Mouse (Mus musculus): ENCODE measurements at regions not wholly inside any gene's neighbourhood (a gene's known extent, or its start where the extent isn't known, plus 50 kb on each side); places are given as distances from the start of the nearest gene placed in this dataset.

DNA sequence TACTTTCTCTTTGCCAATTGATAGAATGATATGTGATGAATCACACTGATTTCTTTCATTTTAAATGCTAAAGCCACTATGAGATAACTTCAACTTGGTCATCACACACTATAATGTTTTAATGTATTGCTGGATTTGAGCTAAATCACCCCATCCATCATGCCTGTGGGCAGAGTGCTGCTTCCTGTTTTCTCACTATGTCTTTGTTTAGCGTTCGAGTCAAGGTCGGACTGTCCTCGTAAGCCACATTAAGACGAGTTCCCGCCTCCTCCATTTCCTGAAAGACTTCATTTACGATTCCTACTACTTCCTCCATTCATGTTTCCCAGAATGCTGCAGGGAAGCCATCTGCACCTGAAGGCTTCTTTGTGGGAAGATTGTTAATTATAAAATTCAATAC lies 1420.0 kb upstream of the Got2 start:
- H3K9me3 ChIP-seq (ENCODE audit: control insufficient read depth, low read length) = no peaks in the 10 kb centered on the region
- H3K9ac ChIP-seq (ENCODE audit: low read depth, low read length) = no peak overlapping the region
- no peaks in the 10 kb centered on the region for H3K27me3 ChIP-seq (replicated peaks; ENCODE audit: control insufficient read depth, insufficient read depth, low read length)
- no peak overlapping the region for H3K27ac ChIP-seq (ENCODE audit: low read depth, low read length)
- H3K4me3 ChIP-seq (ENCODE audit: low read length) = no peak overlapping the region
- H3K4me1 ChIP-seq (ENCODE audit: control insufficient read depth, insufficient read depth, low read depth, low read length) = no peaks in the 10 kb centered on the region
- no peaks in the 10 kb centered on the region for H3K36me3 ChIP-seq (ENCODE audit: control insufficient read depth, insufficient read depth, low read length)
- no peak for ATAC-seq
- WGBS = 52% methylated on average over 7 of the region's 7 CpGs
- H3K4me2 ChIP-seq (ENCODE audit: low read length) = no peak overlapping the region

GRCm38 (mm10) chr8:97270582-97270981 lies 1382.2 kb upstream of the Got2 start:
- no peaks in the 10 kb centered on the region for H3K9me3 ChIP-seq (ENCODE audit: control insufficient read depth, low read length)
- no peaks in the 10 kb centered on the region for H3K36me3 ChIP-seq (ENCODE audit: control insufficient read depth, insufficient read depth, low read length)
- no peak overlapping the region for H3K4me3 ChIP-seq (ENCODE audit: low read length)
- H3K27ac ChIP-seq (ENCODE audit: low read depth, low read length) = no peak overlapping the region
- H3K4me1 ChIP-seq (ENCODE audit: control insufficient read depth, insufficient read depth, low read depth, low read length) = no peaks in the 10 kb centered on the region
- peak; percentile 58; the same call in 1 of the 2 replicates for ATAC-seq
- 29% methylated on average over 3 of the region's 3 CpGs for WGBS
- H3K9ac ChIP-seq (ENCODE audit: low read depth, low read length) = no peak overlapping the region
- no peak overlapping the region for H3K4me2 ChIP-seq (ENCODE audit: low read length)
- H3K27me3 ChIP-seq (replicated peaks; ENCODE audit: control insufficient read depth, insufficient read depth, low read length) = no peaks in the 10 kb centered on the region

DNA sequence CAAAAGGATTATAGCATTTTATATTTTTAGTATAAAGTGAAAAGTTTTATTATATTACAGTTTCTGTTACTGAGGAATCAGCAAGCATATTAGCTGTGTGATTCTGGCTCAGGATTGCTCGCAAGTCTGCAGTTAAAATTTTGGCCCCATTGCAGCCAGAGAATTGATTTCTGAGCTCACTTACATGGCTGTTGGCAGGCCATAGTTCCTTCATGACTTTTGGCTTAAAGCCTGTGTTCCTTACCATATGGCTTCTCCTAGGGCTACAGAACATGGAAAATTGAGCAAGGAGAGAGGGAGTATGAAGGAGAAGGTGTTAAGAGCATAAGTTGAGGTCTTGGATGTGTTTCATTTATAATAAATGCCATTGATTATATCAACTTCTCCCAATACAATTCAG lies 1372.6 kb upstream of the Got2 start:
- Histone ChIP-seq H3K27me3 (replicated peaks; ENCODE audit: control insufficient read depth, insufficient read depth, low read length) (no peaks in the 10 kb centered on the region), H3K4me3 (ENCODE audit: low read length) (no peak overlapping the region), H3K9ac (ENCODE audit: low read depth, low read length) (no peak overlapping the region), H3K4me1 (ENCODE audit: control insufficient read depth, insufficient read depth, low read depth, low read length) (no peaks in the 10 kb centered on the region), H3K9me3 (ENCODE audit: control insufficient read depth, low read length) (no peaks in the 10 kb centered on the region), H3K36me3 (ENCODE audit: control insufficient read depth, insufficient read depth, low read length) (no peaks in the 10 kb centered on the region), H3K27ac (ENCODE audit: low read depth, low read length) (no peak overlapping the region), H3K4me2 (ENCODE audit: low read length) (no peak overlapping the region)
- WGBS = 63% methylated on average over 1 of the region's 1 CpGs
- no peak for ATAC-seq

GRCm38 (mm10) chr8:97254169-97254568 lies 1365.8 kb upstream of the Got2 start:
- no peak overlapping the region for H3K27ac ChIP-seq (ENCODE audit: low read depth, low read length)
- no peaks in the 10 kb centered on the region for H3K9me3 ChIP-seq (ENCODE audit: control insufficient read depth, low read length)
- H3K27me3 ChIP-seq (replicated peaks; ENCODE audit: control insufficient read depth, insufficient read depth, low read length) = no peaks in the 10 kb centered on the region
- no peaks in the 10 kb centered on the region for H3K36me3 ChIP-seq (ENCODE audit: control insufficient read depth, insufficient read depth, low read length)
- H3K4me1 ChIP-seq (ENCODE audit: control insufficient read depth, insufficient read depth, low read depth, low read length) = no peaks in the 10 kb centered on the region
- ATAC-seq = peak; percentile 48
- no peak overlapping the region for H3K4me3 ChIP-seq (ENCODE audit: low read length)
- no peak overlapping the region for H3K4me2 ChIP-seq (ENCODE audit: low read length)
- H3K9ac ChIP-seq (ENCODE audit: low read depth, low read length) = no peak overlapping the region

GRCm38 (mm10) chr8:97252232-97252631 lies 1363.9 kb upstream of the Got2 start:
- Histone ChIP-seq H3K9me3 (ENCODE audit: control insufficient read depth, low read length) (no peaks in the 10 kb centered on the region), H3K27me3 (replicated peaks; ENCODE audit: control insufficient read depth, insufficient read depth, low read length) (no peaks in the 10 kb centered on the region), H3K9ac (ENCODE audit: low read depth, low read length) (no peak overlapping the region), H3K4me3 (ENCODE audit: low read length) (no peak overlapping the region), H3K4me1 (ENCODE audit: control insufficient read depth, insufficient read depth, low read depth, low read length) (no peaks in the 10 kb centered on the region), H3K4me2 (ENCODE audit: low read length) (no peak overlapping the region), H3K27ac (ENCODE audit: low read depth, low read length) (no peak overlapping the region), H3K36me3 (ENCODE audit: control insufficient read depth, insufficient read depth, low read length) (no peaks in the 10 kb centered on the region)
- ATAC-seq = no peak
- WGBS = 58% methylated on average over 3 of the region's 3 CpGs

GRCm38 (mm10) chr8:97251458-97251865 lies 1363.1 kb upstream of the Got2 start:
- no peaks in the 10 kb centered on the region for H3K4me1 ChIP-seq (ENCODE audit: control insufficient read depth, insufficient read depth, low read depth, low read length)
- no peak overlapping the region for H3K4me3 ChIP-seq (ENCODE audit: low read length)
- ATAC-seq = 0 out of 2 replicates have a peak, but pooled peaks have one; percentile 27
- no peak overlapping the region for H3K4me2 ChIP-seq (ENCODE audit: low read length)
- no peak overlapping the region for H3K9ac ChIP-seq (ENCODE audit: low read depth, low read length)
- no peak overlapping the region for H3K27ac ChIP-seq (ENCODE audit: low read depth, low read length)
- H3K9me3 ChIP-seq (ENCODE audit: control insufficient read depth, low read length) = no peaks in the 10 kb centered on the region
- WGBS = 48% methylated on average over 5 of the region's 5 CpGs
- H3K27me3 ChIP-seq (replicated peaks; ENCODE audit: control insufficient read depth, insufficient read depth, low read length) = no peaks in the 10 kb centered on the region
- H3K36me3 ChIP-seq (ENCODE audit: control insufficient read depth, insufficient read depth, low read length) = no peaks in the 10 kb centered on the region

GRCm38 (mm10) chr8:97234551-97235107 lies 1346.3 kb upstream of the Got2 start:
- H3K27me3 ChIP-seq (replicated peaks; ENCODE audit: control insufficient read depth, insufficient read depth, low read length) = no peaks in the 10 kb centered on the region
- no peak overlapping the region for H3K27ac ChIP-seq (ENCODE audit: low read depth, low read length)
- H3K9ac ChIP-seq (ENCODE audit: low read depth, low read length) = no peak overlapping the region
- H3K36me3 ChIP-seq (ENCODE audit: control insufficient read depth, insufficient read depth, low read length) = no peaks in the 10 kb centered on the region
- no peaks in the 10 kb centered on the region for H3K9me3 ChIP-seq (ENCODE audit: control insufficient read depth, low read length)
- H3K4me3 ChIP-seq (ENCODE audit: low read length) = no peak overlapping the region
- no peaks in the 10 kb centered on the region for H3K4me1 ChIP-seq (ENCODE audit: control insufficient read depth, insufficient read depth, low read depth, low read length)
- WGBS = 82% methylated on average over 4 of the region's 4 CpGs
- no peak for ATAC-seq
- no peak overlapping the region for H3K4me2 ChIP-seq (ENCODE audit: low read length)

DNA sequence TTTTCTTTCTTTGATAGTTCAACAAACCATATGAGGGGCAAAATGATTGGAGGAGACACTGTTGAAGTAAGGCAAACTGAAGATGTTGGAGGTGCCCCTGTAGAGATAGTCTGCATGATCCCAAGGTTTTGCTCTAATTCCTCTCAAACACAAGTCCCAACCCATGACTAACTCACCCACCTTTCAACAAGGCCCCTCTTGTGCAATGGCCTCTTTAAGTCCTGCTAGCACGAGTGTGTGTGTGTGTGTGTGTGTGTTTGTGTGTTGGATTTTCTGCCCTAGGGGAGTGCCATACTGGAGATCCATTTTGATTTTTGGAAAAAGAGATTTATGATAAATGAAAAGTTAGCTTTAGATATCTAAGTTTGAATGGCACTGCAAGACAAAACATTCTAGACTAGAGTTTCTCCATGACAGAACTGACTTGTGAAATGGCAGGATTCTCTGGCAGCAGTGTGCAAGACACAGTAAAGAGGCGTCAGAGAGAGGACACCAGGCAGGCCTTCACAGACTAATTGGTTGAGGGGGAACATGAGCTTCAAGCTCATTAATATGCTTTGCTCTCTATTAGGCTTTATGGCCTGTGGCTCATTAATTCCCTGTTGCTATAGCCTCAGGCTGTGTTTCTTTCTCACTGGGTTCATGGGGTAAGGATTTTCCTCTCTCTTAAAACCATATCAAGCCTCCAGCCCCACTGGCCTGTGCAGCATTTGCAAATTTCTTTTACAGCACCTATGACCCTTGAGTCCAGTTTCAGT lies 1344.5 kb upstream of the Got2 start:
- no peaks in the 10 kb centered on the region for H3K4me1 ChIP-seq (ENCODE audit: control insufficient read depth, insufficient read depth, low read depth, low read length)
- 58% methylated on average over 2 of the region's 2 CpGs for WGBS
- no peak overlapping the region for H3K9ac ChIP-seq (ENCODE audit: low read depth, low read length)
- H3K4me2 ChIP-seq (ENCODE audit: low read length) = no peak overlapping the region
- H3K27me3 ChIP-seq (replicated peaks; ENCODE audit: control insufficient read depth, insufficient read depth, low read length) = no peaks in the 10 kb centered on the region
- no peaks in the 10 kb centered on the region for H3K36me3 ChIP-seq (ENCODE audit: control insufficient read depth, insufficient read depth, low read length)
- no peaks in the 10 kb centered on the region for H3K9me3 ChIP-seq (ENCODE audit: control insufficient read depth, low read length)
- no peak overlapping the region for H3K4me3 ChIP-seq (ENCODE audit: low read length)
- no peak overlapping the region for H3K27ac ChIP-seq (ENCODE audit: low read depth, low read length)
- no peak for ATAC-seq

DNA sequence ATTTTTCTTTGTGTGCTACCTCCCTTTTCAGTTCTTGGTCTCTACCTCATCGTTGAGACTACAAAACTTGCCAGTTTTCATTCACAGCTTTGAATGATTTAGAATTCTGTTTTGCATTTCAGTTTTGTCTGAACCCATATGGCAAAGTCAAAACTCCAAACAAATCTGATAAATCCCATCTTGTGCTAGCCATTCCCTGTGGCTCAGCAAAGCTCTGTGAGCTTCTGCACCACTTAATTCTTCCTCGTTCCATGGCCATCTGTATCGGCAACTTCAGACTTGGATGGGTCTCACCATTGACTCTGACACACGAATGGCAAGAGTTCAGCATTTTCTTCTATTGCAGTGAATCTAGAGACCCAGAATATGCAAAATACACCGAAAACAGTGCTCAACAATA lies 1343.3 kb upstream of the Got2 start:
- no peak for ATAC-seq
- WGBS = 89% methylated on average over 5 of the region's 5 CpGs
- H3K4me3 ChIP-seq (ENCODE audit: low read length) = no peak overlapping the region

More for the DNA sequence above, 1343.3 kb upstream of the Got2 start:
- no peaks in the 10 kb centered on the region for H3K9me3 ChIP-seq (ENCODE audit: control insufficient read depth, low read length)
- no peak overlapping the region for H3K4me2 ChIP-seq (ENCODE audit: low read length)
- H3K4me1 ChIP-seq (ENCODE audit: control insufficient read depth, insufficient read depth, low read depth, low read length) = no peaks in the 10 kb centered on the region
- H3K27me3 ChIP-seq (replicated peaks; ENCODE audit: control insufficient read depth, insufficient read depth, low read length) = no peaks in the 10 kb centered on the region
- no peak overlapping the region for H3K27ac ChIP-seq (ENCODE audit: low read depth, low read length)
- no peaks in the 10 kb centered on the region for H3K36me3 ChIP-seq (ENCODE audit: control insufficient read depth, insufficient read depth, low read length)
- no peak overlapping the region for H3K9ac ChIP-seq (ENCODE audit: low read depth, low read length)
